Mouse (Mus musculus) midbrain, embryonic 11.5 days (tissue): Measurements from ENCODE around the gene Sox14. TPM values are rescaled to one million over a fixed set of nuclear protein-coding genes. Genes with fewer than 3 reads are reported as not detected.

Experiments used
- polyA plus RNA-seq: library from polyadenylated mRNA; unstranded; fragments of >200 nt; fragmentation: Nextera tagmentation; extraction: Ambion mirVana; gene quantifications from 2 replicates; pipeline ENCODE4 v1.2.1, GENCODE M21; 2014

The Sox14 gene
- polyA plus RNA-seq, 1 experiment from 2014 or later, result 12.4 TPM

Other genes with a start within 250 kb of the Sox14 start
- gene Dzip1l, start 246.7 kb downstream of the Sox14 start, polyA plus RNA-seq, result 12.6 and 13.0 TPM in 2 replicates
- gene Cldn18, start 158.9 kb downstream of the Sox14 start, polyA plus RNA-seq, result not detected in 2 replicates